Mouse (Mus musculus): ENCODE results near the gene Sestd1.

Sestd1 gene

GRCm38 (mm10) chr2:77173821-77174220 lies 106.6 kb downstream of the Sestd1 start:
- no peak for DNase-seq (ENCODE audit: low spot score in 2 of 2)

- no peak for DNase-seq (ENCODE audit: low spot score in 2 of 2)
Observed at GRCm38 (mm10) chr2:77173366-77173765, 107.0 kb downstream of the Sestd1 start.

- DNase-seq (ENCODE audit: low spot score in 2 of 2) = no peak
Observed at GRCm38 (mm10) chr2:77172241-77172671, 108.1 kb downstream of the Sestd1 start.

- DNase-seq (ENCODE audit: low spot score in 2 of 2) = no peak
Observed at GRCm38 (mm10) chr2:77171444-77172240, 108.8 kb downstream of the Sestd1 start.

- DNase-seq (ENCODE audit: low spot score in 2 of 2) = no peak
Observed at GRCm38 (mm10) chr2:77170633-77171105, 109.7 kb downstream of the Sestd1 start, which contains the start of gene Ccdc141. Gene Ccdc141 (minus strand): TSS chr2:77170636.

GRCm38 (mm10) chr2:77169916-77170632 lies 110.3 kb downstream of the Sestd1 start:
- DNase-seq (ENCODE audit: low spot score in 2 of 2) = peak in 1 of 2 experiments; percentile 20

- no peak for DNase-seq (ENCODE audit: low spot score in 2 of 2)
Observed at GRCm38 (mm10) chr2:77169218-77169617, 111.2 kb downstream of the Sestd1 start.

GRCm38 (mm10) chr2:77168781-77169180 lies 111.6 kb downstream of the Sestd1 start:
- no peak for DNase-seq (ENCODE audit: low spot score in 2 of 2)

- DNase-seq (ENCODE audit: low spot score in 2 of 2) = no peak
Observed at GRCm38 (mm10) chr2:77168081-77168685, 112.2 kb downstream of the Sestd1 start.

GRCm38 (mm10) chr2:77166366-77166765 lies 114.0 kb downstream of the Sestd1 start:
- no peak for DNase-seq (ENCODE audit: low spot score in 2 of 2)

- DNase-seq (ENCODE audit: low spot score in 2 of 2) = no peak
Observed at GRCm38 (mm10) chr2:77164662-77165061, 115.7 kb downstream of the Sestd1 start.

GRCm38 (mm10) chr2:77163381-77163780 lies 117.0 kb downstream of the Sestd1 start:
- DNase-seq (ENCODE audit: low spot score in 2 of 2) = no peak

- DNase-seq (ENCODE audit: low spot score in 2 of 2) = no peak
Observed at GRCm38 (mm10) chr2:77162135-77162534, 118.3 kb downstream of the Sestd1 start.

GRCm38 (mm10) chr2:77157546-77157945 lies 122.8 kb downstream of the Sestd1 start:
- DNase-seq (ENCODE audit: low spot score in 2 of 2) = no peak

GRCm38 (mm10) chr2:77154080-77154479 lies 126.3 kb downstream of the Sestd1 start:
- no peak for DNase-seq (ENCODE audit: low spot score in 2 of 2)

- DNase-seq (ENCODE audit: low spot score in 2 of 2) = no peak
Observed at GRCm38 (mm10) chr2:77151255-77151654, 129.1 kb downstream of the Sestd1 start.

- no peak for DNase-seq (ENCODE audit: low spot score in 2 of 2)
Observed at GRCm38 (mm10) chr2:77149576-77149975, 130.8 kb downstream of the Sestd1 start.

- DNase-seq (ENCODE audit: low spot score in 2 of 2) = no peak
Observed at GRCm38 (mm10) chr2:77148215-77148614, 132.2 kb downstream of the Sestd1 start.

- DNase-seq (ENCODE audit: low spot score in 2 of 2) = no peak
Observed at GRCm38 (mm10) chr2:77146968-77147367, 133.4 kb downstream of the Sestd1 start.

- no peak for DNase-seq (ENCODE audit: low spot score in 2 of 2)
Observed at GRCm38 (mm10) chr2:77146291-77146690, 134.1 kb downstream of the Sestd1 start.

GRCm38 (mm10) chr2:77143536-77143935 lies 136.9 kb downstream of the Sestd1 start:
- no peak for DNase-seq (ENCODE audit: low spot score in 2 of 2)

- no peak for DNase-seq (ENCODE audit: low spot score in 2 of 2)
Observed at GRCm38 (mm10) chr2:77138879-77139278, 141.5 kb downstream of the Sestd1 start.

All from natural killer cell, adult 2 months (primary cell).